Mouse (Mus musculus): ENCODE data around the gene Synj2.
A peak's percentile ranks its signal among the peaks of the same experiment; 100 is the strongest.

The Synj2 gene

DNA sequence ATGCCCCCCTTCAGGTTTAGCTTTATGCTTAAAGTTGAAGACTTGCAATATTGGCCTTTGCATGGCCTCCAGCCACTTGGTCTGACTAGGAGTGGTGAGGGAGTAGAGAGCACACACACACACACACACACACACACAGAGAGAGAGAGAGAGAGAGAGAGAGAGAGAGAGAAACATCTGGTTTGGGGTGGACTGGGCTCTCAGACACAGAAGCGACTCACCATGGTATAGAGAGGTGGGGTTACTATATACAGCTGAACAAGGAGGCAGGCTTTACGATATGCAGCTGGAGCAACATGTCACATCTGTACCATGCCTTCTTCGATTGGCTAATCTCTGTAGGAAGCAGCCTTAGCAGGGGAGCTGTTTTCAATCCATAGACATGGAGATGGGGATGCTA, 5.4 kb upstream of the Synj2 start:
- no peak for DNase-seq (ENCODE audit: low spot score)

DNA sequence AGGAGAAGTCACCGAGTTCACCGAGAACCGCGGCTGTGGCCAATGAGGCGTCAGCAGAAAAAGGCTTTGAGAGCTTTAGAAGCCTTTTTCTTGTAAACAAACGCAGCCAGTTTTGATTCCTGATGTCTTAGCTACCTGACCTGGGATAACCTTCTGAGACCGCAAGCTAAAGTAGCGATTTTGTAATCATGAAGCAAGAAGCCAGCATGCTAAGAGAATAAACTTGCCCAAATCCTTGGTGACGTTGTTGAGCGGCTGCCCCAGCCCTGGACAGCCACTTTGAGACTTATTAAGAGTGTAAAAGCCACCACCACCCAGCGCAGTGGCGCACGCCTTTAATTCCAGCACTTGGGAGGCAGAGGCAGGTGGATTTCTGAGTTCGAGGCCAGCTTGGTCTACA, 4.8 kb upstream of the Synj2 start:
- no peak for DNase-seq (ENCODE audit: low spot score)

DNA sequence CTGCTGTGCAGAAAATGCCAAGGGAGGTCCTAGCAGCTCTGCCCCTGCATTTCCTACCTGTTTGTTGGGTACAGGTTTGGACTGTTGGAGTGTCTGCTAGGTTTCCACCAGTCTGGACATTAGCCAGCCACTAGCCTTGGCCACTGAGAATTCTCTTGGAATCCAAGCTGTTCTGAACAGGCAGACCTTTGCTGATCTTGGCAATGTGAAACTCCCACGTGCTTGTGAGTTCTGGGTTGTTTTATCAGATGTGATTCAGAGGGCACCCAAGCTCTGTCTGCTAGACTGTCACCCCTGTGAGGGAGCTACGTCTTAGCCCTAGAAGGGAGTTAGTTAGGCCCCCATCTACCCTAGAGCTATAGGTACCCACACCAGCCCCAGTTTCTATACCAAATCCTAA, 3.6 kb upstream of the Synj2 start:
- DNase-seq (ENCODE audit: low spot score): no peak

DNA sequence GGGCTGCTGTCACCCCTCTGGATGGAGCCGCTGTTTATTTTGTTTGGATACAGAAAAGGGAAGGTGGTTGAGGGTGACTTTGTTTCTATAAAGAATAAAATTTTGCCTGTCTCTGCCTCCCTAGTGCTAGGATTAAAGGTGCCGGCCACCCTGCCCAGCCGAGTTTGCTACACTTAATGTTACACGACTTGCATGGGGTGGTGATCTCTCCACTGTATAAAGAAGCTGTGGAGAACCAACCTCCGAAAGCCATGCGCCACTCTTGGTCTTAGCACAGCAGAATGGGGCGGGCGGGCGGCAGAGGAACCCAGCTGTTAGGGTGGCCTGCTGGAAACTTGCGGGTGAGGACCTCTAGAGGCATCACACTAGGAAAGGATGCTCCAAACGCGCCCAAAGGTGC, 1.2 kb upstream of the Synj2 start:
- no peak for DNase-seq (ENCODE audit: low spot score)

DNA sequence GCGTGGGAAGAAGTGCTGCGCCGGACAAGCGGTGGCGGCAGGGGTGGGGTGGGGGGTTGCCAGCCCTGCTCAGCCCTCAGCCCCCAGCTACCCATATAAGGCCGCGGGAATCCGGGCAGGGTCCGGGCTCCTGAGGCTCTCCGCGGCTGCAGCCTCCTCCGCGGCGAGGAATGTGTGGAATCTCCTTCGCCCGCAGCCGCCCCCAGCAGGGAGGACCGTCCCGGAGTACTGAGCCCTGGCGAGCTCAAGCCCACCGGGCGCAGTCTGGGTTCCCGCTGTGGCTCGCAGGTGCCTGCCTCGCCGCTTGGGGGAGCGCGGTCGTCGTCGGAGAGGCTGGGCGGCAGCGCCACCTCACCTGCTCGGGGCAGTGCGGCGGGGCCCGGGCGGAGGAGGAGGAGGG, 288 bp upstream of the Synj2 start:
- DNase-seq (ENCODE audit: low spot score): peak; percentile 79

DNA sequence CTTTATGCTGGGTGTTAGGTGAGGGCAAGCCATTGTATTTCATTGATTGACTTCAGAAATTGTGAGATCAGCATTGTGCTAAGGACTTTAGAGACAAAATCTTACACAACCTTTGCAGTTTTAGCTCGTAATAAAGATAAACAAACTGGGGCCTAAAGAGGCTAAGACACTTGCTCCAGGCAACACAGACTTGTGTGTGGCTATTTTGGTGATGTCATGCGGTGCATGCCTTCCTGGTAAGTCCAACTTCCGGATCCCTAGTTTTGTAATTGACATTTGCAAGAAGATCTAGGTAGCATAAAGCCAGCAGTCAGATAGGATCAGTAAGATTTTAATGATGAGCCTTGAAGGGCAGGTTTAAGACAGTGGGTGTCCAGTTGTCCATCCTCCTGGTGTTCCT, 1.1 kb downstream of the Synj2 start:
- DNase-seq (ENCODE audit: low spot score): no peak

DNA sequence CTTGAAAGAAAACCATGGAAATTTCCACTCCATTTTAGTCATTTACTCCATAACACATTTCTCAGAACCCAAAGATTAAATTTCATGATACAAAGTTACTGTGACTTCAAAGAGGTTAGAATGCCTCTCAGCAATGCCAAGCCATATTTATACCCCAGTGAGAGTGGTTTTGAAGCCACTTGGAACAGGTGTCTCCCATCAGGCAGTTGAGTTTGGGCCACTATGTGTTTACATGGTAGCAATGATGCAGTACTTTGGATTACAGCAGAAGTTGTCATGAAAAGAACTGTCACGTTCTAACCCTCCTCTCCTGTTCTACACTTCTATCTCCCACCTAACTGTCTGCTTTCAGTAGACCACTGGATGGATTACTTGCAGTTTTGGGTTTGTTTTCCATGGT, 2.0 kb downstream of the Synj2 start:
- no peak for DNase-seq (ENCODE audit: low spot score)

DNA sequence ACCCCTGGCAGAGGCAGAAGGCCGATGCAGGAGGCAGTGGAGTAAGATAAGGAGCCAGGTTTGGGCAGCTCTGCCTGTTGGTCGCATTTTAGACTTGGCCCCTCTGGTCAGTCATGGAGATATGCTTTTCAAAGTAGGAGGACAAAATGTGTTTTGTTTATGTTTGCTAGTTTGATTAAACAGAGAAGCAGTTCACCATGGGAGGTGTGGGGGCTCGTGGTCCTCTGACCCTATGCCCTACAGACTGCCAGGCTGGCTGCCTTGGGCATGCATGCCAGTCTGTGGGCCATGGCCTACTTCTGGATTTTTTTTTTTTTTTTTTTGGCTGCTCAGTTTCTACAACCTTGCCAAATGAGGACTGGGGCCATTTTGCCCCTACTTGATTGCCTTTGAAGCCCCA, 6.0 kb downstream of the Synj2 start:
- no peak for DNase-seq (ENCODE audit: low spot score)

DNA sequence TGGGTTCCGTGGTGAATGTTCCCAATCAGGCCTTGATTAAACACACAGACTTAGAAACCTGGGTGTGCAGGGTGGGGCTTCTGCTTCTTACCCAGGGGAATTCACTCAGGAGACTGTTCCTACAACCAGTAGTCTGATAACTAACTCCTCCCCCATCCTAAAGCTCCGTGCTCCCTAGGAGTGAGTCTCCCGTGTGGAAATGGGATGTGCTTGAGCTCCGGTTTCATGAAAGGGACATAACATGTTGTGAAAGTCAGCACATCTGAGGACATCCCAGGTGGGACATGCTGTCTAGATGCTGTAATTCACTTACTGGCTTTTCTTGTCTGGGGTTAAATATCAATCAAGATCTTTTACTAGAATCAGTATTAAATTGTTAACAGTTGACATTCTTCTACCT, 11.4 kb downstream of the Synj2 start:
- no peak for DNase-seq (ENCODE audit: low spot score)

DNA sequence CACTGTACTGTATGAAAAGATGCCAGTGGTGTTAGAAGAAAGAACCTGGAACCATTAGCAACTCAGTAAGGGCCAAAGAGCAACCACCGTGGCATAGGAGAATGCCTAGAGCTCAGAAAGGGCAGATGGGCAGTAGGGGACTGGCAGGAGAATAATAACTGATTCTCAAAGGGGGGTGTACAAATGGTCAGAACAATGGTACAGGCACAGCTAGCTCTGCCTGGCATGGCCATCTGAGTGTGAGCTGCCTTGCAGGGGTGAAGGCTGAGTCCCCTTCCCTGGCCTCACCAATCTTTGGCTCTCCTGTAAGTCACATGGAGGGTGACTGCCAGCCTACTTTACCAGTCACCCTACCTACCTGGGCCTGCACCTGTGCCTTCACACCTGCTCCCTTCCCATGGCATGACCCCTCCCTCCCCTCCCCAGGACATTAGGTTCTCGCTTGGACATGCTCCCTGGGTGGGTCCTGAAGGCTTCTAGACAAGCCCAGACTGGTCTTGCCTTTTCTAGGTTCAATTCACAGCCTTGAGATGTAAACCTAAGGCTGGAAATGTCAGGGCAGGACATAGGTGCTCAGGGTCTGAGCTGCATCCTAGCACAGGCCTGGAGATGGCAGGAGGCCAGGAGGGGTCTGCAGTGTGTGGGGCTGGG, 15.4 kb downstream of the Synj2 start:
- no peak for DNase-seq (ENCODE audit: low spot score)

DNA sequence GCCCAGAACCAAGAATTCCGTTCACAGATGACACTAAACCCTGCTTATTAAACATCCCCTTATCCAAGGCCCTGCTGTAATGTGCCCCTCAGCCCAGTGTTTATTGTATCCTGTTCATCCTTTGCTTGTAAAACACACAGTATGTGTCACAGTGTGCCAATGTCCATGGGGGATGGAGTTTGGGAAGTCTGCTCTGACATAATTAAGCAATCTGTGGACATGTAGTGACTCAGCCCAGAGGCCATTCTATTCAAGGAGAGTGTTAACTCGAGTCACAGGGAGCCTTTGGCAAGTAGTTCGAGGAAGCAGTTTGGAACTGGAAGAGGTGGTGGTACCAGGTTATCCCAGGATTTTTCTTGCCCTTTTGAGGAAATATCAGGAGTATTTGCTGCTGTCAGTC, 16.0 kb downstream of the Synj2 start:
- DNase-seq (ENCODE audit: low spot score): no peak

DNA sequence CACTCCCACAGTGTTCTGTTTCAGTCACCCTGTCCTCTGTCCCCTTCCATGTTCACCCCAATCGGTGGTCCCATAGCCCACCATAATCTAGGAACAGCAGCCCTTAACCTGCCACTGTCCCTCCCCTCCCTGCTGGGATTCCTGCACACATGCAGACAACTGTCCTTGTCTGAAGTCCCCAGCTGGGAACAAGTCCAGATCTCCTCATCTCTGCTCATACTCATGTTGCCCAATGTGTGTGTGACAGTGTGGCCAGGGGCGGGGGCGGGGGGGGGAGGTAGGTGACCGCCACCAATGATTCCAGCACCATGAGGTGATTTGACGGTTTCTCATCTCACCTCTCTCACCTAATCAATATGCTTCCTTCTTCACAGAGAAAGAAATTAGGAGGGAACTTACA, 17.1 kb downstream of the Synj2 start:
- DNase-seq (ENCODE audit: low spot score): no peak

DNA sequence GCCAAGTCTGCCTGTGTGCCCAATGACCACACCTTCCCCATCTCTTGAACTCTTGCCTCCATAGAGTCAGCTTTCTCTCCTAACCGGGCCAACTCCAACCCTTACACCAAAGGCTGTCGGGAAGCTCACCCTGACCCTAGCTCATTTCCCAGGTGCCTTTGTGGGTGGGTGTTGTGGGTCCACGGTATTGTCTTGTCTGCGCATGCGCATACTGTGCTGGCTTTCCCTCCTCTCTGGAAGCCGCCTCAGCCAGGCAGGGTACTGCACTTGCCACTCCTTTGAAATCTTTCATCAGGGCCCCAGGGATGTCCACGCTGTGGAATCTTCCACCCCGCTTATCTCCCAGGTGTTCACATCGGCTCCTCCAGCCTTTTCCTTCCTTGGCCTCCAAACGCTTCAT, 17.6 kb downstream of the Synj2 start:
- peak; percentile 35 for DNase-seq (ENCODE audit: low spot score)

DNA sequence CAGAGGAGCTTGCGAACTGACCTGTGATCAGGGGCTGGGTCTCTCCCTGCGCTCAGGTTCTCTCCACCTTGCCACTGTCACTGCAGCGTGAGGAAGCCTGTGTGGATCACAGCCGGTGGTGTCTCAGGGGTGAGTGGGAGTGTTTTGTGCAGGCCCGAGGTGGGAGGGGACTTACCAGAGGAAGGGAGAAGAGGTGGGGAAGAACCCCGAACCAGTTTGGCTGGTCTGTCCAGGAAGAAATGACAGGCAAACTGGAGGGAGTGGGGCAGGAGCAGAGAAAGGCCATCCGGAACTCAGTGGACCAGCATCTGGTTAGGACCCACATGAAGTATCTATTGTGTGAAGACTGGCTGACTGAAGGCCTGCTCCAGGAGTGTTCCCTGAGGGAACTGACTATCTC, 18.0 kb downstream of the Synj2 start:
- DNase-seq (ENCODE audit: low spot score): peak; percentile 62

DNA sequence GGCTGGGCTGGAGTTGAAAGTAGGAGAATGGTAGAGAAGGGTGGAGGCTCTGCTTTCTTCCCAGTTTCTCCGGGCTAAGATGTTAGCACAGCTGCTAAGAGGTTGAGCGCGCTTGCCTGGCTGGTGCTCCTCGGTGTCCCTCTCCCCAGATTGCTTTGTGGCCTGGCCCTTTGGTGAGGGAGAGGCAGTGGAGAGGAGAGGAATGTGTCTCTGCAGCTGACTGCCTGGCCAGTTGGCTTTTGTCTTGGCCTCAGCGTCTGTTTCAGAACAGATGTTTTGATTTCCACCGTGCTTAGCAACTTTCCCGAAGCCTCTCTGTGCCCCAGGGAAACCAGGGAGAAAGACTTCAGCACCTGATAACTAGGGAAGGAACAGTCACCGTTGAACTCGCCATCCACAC, 18.7 kb downstream of the Synj2 start:
- DNase-seq (ENCODE audit: low spot score): no peak

DNA sequence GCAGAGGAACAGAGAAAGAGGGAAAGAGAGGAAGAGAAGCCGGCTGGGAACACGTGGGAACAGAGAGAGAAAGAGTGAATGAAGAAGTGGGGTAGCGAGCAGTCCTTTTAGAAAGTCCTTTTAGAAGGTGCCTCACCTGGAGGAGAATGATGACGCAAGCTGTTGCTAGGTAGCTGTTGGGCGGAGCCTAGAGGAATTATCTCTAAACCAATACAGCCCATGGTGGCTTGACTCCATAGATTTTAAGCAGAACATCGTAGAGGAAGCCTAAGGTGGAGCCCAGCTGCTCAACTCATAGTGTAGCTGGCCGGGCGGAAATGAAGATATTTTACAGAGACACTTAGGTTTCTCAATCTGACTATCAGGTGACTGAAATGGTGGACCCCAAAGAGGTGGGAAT, 22.7 kb downstream of the Synj2 start:
- DNase-seq (ENCODE audit: low spot score): no peak

DNA sequence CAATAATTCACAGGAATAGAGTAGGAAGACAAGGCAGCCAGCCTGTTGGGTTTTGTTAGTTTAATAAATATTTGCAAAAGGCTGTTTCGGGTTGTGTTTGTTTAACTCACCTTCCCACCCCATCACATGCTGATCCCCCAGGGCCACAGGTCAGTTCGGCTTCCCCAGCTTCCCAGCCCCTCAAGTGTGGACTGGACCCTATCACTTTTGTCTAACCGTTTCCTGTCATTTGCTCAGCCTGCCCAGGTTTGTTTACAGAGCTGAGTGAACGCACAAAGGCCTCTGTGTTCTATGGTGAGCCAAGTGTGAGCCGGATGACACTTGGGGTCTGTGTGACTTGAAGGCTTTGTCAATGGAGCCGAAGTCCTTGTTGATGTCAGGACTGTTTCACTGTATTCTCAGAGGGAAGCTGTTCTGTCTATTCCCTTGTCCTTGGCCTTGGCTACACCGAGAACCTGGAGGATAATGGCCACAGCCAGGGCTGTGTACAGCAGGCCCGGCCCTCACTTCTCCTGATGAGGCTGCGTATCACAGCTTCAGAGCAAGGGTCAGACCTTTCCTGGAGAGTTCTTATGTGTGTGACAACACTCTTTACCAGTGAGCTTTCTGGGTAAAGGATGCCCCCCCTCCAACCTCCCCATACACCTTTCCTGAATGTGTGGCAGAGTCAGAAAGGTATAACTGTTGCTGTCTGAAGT, 24.2 kb downstream of the Synj2 start:
- DNase-seq (ENCODE audit: low spot score): no peak

DNA sequence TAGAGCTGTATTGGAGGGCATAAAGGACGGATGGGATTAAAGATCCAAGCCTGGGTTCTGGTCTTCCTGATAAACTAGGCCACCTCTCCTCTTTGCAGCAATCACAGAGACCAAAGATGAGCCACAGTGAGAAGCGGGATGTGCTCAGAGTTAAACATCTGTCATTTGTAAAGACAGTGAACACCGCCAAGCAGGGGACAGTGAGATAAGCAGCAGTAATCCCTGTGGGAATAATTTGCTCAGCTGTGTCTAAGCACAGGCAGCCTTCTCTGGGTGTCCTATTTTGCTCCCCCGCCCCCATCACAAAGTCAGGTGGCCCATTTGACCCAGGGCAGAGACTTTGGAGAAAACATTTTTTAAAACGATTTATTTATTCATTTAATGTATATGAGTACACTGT, 25.6 kb downstream of the Synj2 start:
- no peak for DNase-seq (ENCODE audit: low spot score)

DNA sequence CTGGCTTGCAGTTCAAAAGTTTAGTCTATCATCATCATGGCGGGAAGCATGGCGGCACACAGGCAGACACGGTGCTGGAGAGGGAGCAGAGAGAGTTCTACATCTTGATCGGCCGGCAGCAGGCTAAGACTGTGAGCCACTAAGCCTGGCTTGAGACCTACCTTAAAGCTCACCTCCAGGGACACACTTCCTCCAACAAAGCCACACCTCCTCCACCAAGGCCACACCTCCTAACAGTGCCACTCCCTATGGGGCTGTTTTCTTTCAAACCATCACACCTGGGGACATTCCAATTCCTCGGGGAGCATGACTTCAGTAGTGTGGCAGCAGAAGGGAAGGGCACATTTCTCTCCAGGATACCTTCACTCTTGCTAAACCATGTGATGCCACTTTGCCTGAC, 27.5 kb downstream of the Synj2 start:
- no peak for DNase-seq (ENCODE audit: low spot score)

DNA sequence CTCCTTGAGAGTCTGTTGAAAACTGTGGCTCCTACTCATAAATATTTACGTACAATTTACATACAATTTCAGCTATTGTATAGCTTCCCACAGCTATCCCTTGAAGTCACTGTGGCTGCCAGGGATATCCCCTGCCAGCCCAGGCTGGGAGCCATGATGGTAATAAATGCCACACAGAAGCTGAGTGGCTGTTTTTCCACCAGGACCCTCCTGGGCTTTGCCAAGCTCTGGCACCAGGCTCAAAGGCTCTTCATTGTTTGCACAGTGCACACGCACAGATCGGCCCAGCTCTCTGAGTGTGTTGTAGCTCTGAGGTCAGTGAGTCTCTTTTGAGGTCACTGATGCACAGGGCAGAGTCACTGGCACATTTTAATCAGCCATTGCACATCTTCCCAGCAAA, 28.2 kb downstream of the Synj2 start:
- DNase-seq (ENCODE audit: low spot score): no peak

DNA sequence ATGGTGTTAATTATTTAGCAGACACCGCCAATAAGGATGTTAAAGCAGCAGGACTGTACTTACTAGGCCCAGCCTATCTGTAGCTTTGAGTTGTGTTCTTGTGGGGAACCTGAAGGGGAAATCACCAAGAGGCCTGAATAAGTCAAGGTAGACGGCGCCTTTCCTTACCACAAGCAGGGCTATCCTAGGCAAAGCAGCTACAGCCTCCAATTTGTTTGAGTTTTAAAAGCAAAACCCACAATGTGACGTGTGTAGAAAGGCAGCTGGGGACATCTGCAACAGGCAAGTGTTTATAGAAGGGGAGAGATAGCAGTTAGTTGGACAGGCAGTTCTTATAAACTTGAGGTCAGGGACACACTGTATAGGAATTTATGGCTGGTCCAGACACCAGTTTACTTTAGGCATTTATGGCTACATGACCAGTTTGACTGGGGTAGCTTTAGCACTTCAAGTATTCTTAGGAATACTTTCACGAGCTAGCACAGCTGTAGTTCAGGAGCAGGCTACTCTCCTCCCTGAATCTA, 29.3 kb downstream of the Synj2 start:
- DNase-seq (ENCODE audit: low spot score): no peak

DNA sequence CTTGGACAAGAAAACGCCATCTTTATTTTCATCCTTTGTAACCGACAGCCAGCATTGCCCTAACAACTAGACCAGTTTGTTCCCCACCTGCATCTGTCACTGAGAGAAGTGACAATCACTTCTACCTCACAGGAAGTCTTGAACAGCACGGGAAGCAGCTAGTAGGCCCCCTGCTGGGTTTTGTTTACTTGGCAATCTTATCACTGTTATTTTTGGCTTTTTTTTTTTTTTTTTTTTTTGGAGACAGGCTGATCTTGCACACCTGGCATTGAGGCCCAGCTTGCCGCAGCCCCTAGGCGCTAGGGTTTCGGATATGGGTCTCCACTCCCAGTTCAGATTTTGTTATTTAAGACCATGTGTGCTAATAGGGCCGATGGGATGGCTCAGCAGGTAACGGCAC, 32.5 kb downstream of the Synj2 start:
- DNase-seq (ENCODE audit: low spot score): no peak

DNA sequence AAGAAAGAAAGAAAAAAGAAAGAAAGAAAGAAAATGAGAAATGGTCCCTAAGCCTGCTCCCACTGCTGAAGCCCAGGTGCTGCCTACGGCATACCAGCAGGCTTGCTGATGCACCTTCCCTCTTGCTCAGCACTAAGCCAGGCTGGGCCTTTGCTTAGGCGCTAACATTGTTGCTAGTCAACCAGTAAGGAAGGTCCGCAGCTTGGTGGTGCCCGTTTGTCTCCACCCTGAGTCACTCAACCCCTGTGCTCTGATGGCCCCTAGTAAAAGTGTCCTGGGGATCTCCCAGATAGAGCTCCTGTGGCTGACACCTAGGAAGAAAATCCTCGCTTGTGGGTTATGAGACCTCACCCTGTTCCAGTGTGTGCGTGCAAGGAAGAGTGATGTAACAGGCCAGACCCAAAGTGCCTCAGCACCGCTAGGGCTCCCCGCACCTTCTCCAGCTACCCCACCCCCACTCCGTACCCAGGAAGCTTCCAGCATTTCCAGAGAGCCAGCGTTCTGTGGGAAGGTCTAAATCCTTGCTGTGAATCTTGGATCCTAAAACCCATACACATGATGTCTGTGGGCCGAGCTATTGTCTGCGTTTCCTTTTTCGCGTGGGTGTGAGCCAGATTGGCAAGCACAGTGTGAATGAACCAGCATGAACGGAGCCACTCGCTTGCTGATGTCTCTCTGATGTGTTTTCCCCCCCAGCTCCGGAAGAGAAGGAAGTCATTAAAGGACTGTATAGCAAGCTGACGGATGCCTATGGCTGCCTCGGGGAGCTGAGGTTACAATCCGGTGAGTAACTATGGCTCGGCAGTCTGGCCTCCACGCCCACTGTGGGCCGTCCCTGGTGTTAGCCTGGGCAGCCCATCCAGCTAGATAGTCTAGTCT, 34.3 kb downstream of the Synj2 start:
- DNase-seq (ENCODE audit: low spot score): peak; percentile 43
